Mouse (Mus musculus) bone marrow, adult 2 months (tissue): ENCODE data around the gene Daam2. TPM values are rescaled to one million over a fixed set of nuclear protein-coding genes. Genes with fewer than 3 reads are reported as not detected.

ENCODE experiments used
- H3K27ac ChIP-seq: fragments of 200-500 bp; 2 replicates; pipeline ENCODE4 v1.5.1; 2012; ENCODE audit warnings: low read depth, mild to moderate bottlenecking, control low read depth, inconsistent platforms, low read length; ENCODE audit not compliant: control insufficient read depth, poor library complexity, insufficient read depth
- H3K4me1 ChIP-seq: fragments of 200-500 bp; 2 replicates; pipeline ENCODE4 v1.6.1; 2011; ENCODE audit warnings: low read length; ENCODE audit not compliant: control insufficient read depth, insufficient read depth
- H3K4me3 ChIP-seq: fragments of 200-500 bp; replicated peaks from 2 replicates; pipeline ENCODE3; 2011; ENCODE audit warnings: mild to moderate bottlenecking, low read depth, low read length, control low read depth; ENCODE audit not compliant: control insufficient read depth
- CTCF ChIP-seq: fragments of 200-500 bp; IDR thresholded peaks from 2 replicates; pipeline ENCODE4 v1.5.1; 2011; ENCODE audit warnings: low read length, control low read depth; ENCODE audit not compliant: control insufficient read depth, insufficient read depth
- POLR2A ChIP-seq: fragments of 200-500 bp; IDR thresholded peaks from 2 replicates; pipeline ENCODE4 v1.6.1; 2011; ENCODE audit warnings: low read depth, mild to moderate bottlenecking, control low read depth, low read length, borderline replicate concordance; ENCODE audit not compliant: control insufficient read depth
- WGBS: fragments of 180-500 bp; shearing (Covaris S2); methylation state at CpG from one replicate; pipeline ENCODE4 v1.1.7; 2018; 5-methylcytosine and 5-hydroxymethylcytosine counted together
- polyA plus RNA-seq: library from polyadenylated mRNA; stranded (reverse); fragments of >200 nt; gene quantifications from 2 replicates; pipeline ENCODE4 v1.2.4, GENCODE M21; 2011; ENCODE audit warnings: low replicate concordance; ENCODE audit not compliant: missing spikeins, insufficient read depth, insufficient read length

Gene Daam2
- polyA plus RNA-seq, 1 experiment, result 1.4 TPM

DNA sequence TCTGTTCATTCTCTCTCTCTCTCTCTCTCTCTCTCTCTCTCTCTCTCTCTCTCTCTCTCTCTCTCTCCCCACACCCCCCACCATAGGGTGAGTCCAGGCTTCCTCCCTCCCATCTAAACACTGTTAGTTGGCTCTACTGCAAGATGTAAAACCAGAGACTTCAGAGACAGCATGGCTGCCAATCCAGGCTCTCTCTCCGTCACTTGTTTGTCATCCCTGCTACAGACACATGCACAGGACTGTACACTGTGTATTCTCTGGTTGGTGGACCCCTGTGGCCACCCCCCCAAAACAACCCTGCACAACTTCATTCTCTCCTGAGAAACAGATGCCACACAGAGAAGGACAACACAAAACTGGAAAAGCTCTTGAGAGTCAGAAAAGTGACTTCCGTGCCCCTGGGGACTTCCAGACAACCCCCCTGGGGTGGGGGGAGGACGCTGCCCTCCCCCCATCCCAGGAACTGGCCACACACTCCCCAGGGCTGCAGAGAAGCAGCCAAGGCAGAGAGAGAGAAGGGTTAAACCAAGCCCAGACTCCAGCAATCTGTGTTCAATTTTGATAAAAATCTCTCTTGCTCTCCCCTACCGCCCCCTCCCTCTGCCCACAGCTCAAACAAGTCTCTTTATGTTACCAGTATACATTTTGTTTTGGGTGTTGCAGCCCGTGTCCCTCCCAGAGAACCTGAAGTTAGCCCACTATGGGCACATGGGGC is 1.3 kb downstream of the Daam2 start:
- H3K27ac ChIP-seq, result no peak overlapping the region
- no peak overlapping the region for H3K4me3 ChIP-seq
- no peaks in the 10 kb centered on the region; the same call in 1 of the 2 replicates for H3K4me1 ChIP-seq
- TF ChIP-seq CTCF, result no peak
- TF ChIP-seq POLR2A, result no peak
- 24% methylated on average over 5 of the region's 5 CpGs for WGBS

DNA sequence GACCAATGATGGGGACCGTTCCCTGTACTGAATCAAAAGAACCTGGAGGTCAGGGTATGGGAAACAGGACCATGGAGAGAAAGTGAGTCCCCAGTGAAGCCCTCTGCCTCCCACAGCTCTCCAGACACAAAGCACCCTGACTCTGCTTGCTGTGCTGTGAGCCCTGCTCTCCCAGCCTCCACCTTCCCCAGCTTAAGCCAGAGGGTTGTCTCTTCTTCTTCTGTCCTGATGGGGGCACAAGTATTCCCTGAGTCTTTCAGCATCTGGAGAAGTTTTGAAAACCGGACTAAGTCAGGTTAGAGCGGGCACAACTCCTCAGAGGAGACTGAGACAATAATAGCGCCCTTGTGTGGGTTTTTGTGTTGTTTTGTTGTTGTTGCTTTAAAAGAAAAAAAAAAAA is 2.2 kb downstream of the Daam2 start:
- no peaks in the 10 kb centered on the region; the same call in 1 of the 2 replicates for H3K4me1 ChIP-seq
- H3K4me3 ChIP-seq, result no peak overlapping the region
- 59% methylated on average over 4 of the region's 4 CpGs for WGBS
- no peak overlapping the region for H3K27ac ChIP-seq
- TF ChIP-seq CTCF (no peak), POLR2A (no peak)

- no peaks in the 10 kb centered on the region; the same call in 1 of the 2 replicates for H3K4me1 ChIP-seq
- H3K27ac ChIP-seq, result no peak overlapping the region
- H3K4me3 ChIP-seq, result no peak overlapping the region
- WGBS, result 39% methylated on average over 5 of the region's 5 CpGs
- TF ChIP-seq CTCF, result no peak
- TF ChIP-seq POLR2A, result no peak
These were observed 4.3 kb downstream of the Daam2 start for GRCm38 (mm10) chr17:49559786-49560289.

DNA sequence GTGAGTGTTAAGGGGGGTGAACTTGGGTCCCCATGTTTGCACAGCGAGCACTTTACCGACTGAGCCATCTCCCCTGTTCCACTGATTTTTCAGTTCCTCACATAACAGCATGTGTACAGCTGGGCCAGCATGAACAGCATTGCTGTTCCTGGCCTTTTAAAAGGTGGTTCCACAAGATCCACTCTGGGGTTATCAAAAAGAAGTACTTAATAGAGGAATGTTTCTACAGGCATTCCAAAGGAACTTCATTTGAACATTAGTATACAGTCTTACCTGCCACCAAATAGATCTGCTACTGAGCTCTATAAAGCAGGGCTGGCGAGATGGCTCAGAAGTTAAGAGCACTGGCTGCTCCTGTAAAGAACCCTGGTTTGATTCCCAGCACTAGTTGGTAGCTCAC is 8.0 kb downstream of the Daam2 start:
- Histone ChIP-seq H3K27ac (no peak overlapping the region; the same call in 1 of the 2 replicates), H3K4me3 (no peak overlapping the region), H3K4me1 (no peaks in the 10 kb centered on the region)
- TF ChIP-seq POLR2A, result no peak
- WGBS, result 52% methylated on average over 3 of the region's 3 CpGs

GRCm38 (mm10) chr17:49551991-49552390 is 12.2 kb downstream of the Daam2 start:
- no peak for TF ChIP-seq POLR2A
- TF ChIP-seq CTCF, result no peak

GRCm38 (mm10) chr17:49551465-49551864 is 12.7 kb downstream of the Daam2 start:
- Histone ChIP-seq H3K4me1 (no peaks in the 10 kb centered on the region), H3K27ac (no peak overlapping the region), H3K4me3 (no peak overlapping the region)
- 72% methylated on average over 2 of the region's 2 CpGs for WGBS
- no peak for TF ChIP-seq POLR2A
- TF ChIP-seq CTCF, result no peak

More at GRCm38 (mm10) chr17:49551991-49552390, 12.2 kb downstream of the Daam2 start:
- Histone ChIP-seq H3K4me3 (no peak overlapping the region), H3K4me1 (no peaks in the 10 kb centered on the region), H3K27ac (no peak overlapping the region)
- 78% methylated on average over 7 of the region's 7 CpGs for WGBS

DNA sequence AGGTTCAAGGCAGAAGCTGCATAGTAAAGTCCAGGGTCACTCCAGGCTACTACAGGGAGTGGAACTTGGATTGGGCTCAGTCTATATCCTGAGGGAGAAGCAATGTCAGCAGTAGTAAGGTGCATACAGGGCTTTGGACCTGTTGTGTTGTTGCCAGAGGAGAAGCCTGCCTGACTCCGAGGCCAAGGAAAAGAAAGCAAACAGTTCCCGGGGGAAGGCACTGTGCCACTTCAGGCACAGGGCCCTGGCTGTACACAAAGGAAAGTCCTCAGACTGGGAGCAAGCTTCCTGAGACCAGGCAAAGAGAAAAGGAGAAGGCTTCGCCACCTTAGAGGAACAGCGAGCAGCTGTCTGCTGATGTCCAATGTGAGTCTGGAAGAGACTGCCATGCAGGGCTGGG is 18.1 kb downstream of the Daam2 start:
- TF ChIP-seq POLR2A (no peak), CTCF (no peak)
- Histone ChIP-seq H3K27ac (no peak overlapping the region), H3K4me1 (no peaks in the 10 kb centered on the region), H3K4me3 (no peak overlapping the region)
- 73% methylated on average over 4 of the region's 4 CpGs for WGBS

DNA sequence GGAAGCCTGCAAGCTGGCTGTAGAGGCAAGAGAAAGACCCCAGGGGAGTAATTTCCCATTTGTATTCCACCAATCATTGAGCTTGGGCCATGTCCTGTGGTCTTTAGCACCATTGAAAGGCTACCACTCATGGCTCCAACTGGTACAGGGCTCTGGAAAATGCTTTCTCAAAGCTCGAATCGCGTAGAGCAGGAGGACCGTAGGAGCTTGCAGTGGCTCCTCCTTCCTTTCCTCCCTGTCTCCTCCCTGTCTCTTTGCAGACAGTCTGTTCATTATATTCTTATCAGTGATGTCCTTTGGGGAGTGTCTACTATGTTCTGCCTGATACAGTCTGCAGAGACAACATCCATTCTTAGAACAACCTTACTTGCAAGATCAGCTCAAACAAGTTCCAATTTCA is 18.7 kb downstream of the Daam2 start:
- Histone ChIP-seq H3K27ac (no peak overlapping the region), H3K4me3 (no peak overlapping the region)
- WGBS, result 88% methylated on average over 4 of the region's 4 CpGs

DNA sequence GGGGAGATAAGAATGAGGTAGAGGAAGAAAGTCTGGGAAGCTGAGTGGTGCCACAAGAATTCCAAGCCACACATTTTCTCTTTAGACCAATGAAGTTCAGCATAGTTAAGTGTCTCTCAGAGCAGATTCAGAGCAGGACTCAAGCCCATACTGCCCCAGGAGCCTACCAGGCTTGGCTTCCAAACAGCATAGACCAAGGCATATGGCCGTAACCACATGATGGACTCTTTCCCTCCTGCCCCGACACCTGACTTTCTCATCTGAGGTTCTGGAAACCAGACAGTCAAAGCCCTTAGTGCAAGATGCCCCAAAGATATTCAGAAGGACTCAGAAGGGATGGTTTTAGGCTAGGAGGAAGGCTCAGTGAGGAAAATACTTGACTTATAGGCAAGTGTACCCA is 19.6 kb downstream of the Daam2 start:
- WGBS, result 76% methylated on average over 2 of the region's 2 CpGs
- Histone ChIP-seq H3K27ac (no peak overlapping the region), H3K4me1 (no peaks in the 10 kb centered on the region), H3K4me3 (no peak overlapping the region)
- TF ChIP-seq CTCF (no peak), POLR2A (no peak)

More for the DNA sequence above, 18.7 kb downstream of the Daam2 start:
- no peaks in the 10 kb centered on the region for H3K4me1 ChIP-seq
- TF ChIP-seq CTCF (no peak), POLR2A (no peak)
